Mouse (Mus musculus) embryonic facial prominence, embryonic 11.5 days (tissue): ENCODE results near the gene Ifnb1. TPM values are rescaled to one million over a fixed set of nuclear protein-coding genes. Genes with fewer than 3 reads are reported as not detected.
A peak's percentile ranks its signal among the peaks of the same experiment; 100 is the strongest.

ENCODE experiments used
- ATAC-seq: fragments of 200-750 bp; cut with Nextera tagmentation; replicated peaks from 2 replicates; pipeline ENCODE4 v1.8.0; 2017; ENCODE audit warnings: low read depth; ENCODE audit not compliant: insufficient number of reproducible peaks, low FRiP score, low TSS enrichment
- DNase-seq: peaks from one replicate; pipeline ENCODE4 v3.0.0-alpha.2; 2015; ENCODE audit warnings: low spot score
- H3K27ac ChIP-seq: fragments of 300-500 bp; sonication (generic); replicated peaks from 2 replicates; pipeline ENCODE4 v1.5.1; 2014; ENCODE audit warnings: mild to moderate bottlenecking, low read depth, low read length, control low read depth
- H3K27me3 ChIP-seq: fragments of 300-500 bp; sonication (generic); 2 replicates; pipeline ENCODE4 v1.6.1; 2014; ENCODE audit warnings: mild to moderate bottlenecking, low read length, moderate library complexity, mixed read lengths; ENCODE audit not compliant: control insufficient read depth, insufficient read depth
- H3K36me3 ChIP-seq: fragments of 300-500 bp; sonication (generic); replicated peaks from 2 replicates; pipeline ENCODE4 v1.6.1; 2014; ENCODE audit warnings: low read depth, mild to moderate bottlenecking, low read length, moderate library complexity, mixed read lengths; ENCODE audit not compliant: control insufficient read depth, insufficient read depth
- H3K4me1 ChIP-seq: fragments of 300-500 bp; sonication (generic); 2 replicates; pipeline ENCODE4 v1.6.1; 2014; ENCODE audit warnings: low read length, mixed read lengths; ENCODE audit not compliant: control insufficient read depth, insufficient read depth
- H3K4me2 ChIP-seq: fragments of 300-500 bp; sonication (generic); 2 replicates; pipeline ENCODE4 v1.6.1; 2014; ENCODE audit warnings: low read depth, mild to moderate bottlenecking, control low read depth, low read length, moderate library complexity
- H3K4me3 ChIP-seq: fragments of 300-500 bp; sonication (generic); 2 replicates; pipeline ENCODE4 v1.5.1; 2014; ENCODE audit warnings: low read depth, low read length, control low read depth
- H3K9ac ChIP-seq: fragments of 300-500 bp; sonication (generic); replicated peaks from 2 replicates; pipeline ENCODE4 v1.6.1; 2014; ENCODE audit warnings: mild to moderate bottlenecking, control low read depth, low read length
- H3K9me3 ChIP-seq: fragments of 300-500 bp; sonication (generic); replicated peaks from 2 replicates; pipeline ENCODE4 v1.6.1; 2016; ENCODE audit warnings: mild to moderate bottlenecking, low read length, inconsistent platforms, mixed read lengths; ENCODE audit not compliant: control insufficient read depth
- WGBS: fragments of 180-500 bp; shearing (Covaris S2); extraction: QIAGEN DNeasy Blood & Tissue Kit; methylation state at CpG from one replicate; pipeline ENCODE4 v1.1.7; 2014; 5-methylcytosine and 5-hydroxymethylcytosine counted together
- polyA plus RNA-seq: library from polyadenylated mRNA; unstranded; fragments of >200 nt; fragmentation: Nextera tagmentation; extraction: Ambion mirVana; gene quantifications from 2 replicates; pipeline ENCODE4 v1.2.1, GENCODE M21; 2014

The Ifnb1 gene
- polyA plus RNA-seq, 1 experiment from 2014 or later = not detected

DNA sequence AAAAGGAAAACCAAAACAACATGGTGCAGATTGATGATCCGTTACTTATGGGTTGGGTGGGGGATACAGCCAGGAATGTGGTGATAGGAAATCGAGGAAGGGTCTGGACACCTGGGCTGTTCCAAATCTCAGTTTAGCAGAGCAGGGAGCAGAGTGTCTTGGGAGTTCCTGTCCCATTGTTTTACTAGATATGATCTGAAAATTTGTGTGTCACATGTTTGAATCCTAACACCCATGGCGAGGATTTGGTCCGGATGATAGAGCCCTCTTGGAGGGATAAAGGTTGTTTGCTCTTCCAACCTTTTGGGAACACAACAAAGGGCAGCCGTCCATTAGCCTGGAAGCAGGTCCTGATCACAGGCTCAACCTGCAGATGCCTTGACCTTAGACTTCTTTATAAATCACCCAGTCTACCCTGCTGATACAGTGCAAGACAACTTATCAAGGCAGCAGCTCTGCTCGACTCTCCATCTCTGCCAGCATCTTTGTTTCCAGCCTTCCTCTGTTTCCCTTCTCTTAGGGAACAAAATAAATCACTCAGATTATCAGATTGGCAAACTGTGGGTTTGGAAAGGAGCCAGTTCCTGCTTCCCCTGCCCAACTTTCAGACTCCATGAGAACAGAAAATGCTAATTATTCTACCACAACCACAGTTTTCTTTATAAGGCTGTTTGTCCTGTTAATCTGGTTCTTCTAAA lies 26.1 kb downstream of the Ifnb1 start:
- DNase-seq = no peak
- Histone ChIP-seq H3K4me3 (no peak overlapping the region), H3K4me1 (no peaks in the 10 kb centered on the region), H3K36me3 (no peaks in the 10 kb centered on the region), H3K9me3 (no peaks in the 10 kb centered on the region), H3K9ac (no peak overlapping the region), H3K27ac (no peak overlapping the region), H3K27me3 (no peaks in the 10 kb centered on the region), H3K4me2 (no peak overlapping the region)
- no peak for ATAC-seq
- 83% methylated on average over 6 of the region's 6 CpGs for WGBS

DNA sequence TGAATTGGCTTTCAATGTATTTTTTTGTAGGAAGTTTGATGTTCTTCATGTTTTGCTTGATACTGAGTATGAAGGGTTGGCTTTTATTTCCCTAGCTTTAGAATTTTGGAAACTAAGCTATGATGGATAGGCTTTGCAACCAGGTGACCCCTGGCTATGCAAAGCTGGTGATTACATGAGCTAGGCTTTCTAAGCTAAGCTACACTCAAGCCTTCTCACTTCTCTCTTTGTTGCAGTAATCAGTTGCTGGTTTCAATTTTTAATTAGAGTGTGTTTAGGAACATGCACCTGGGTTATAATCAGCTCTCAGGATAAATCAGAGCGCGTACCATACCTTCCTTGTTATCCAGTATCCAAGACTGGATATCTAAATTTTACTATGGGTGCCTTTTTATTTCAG lies 33.0 kb downstream of the Ifnb1 start:
- Histone ChIP-seq H3K27me3 (no peaks in the 10 kb centered on the region), H3K4me2 (no peak overlapping the region), H3K4me1 (no peaks in the 10 kb centered on the region), H3K9ac (no peak overlapping the region), H3K9me3 (no peaks in the 10 kb centered on the region), H3K27ac (no peak overlapping the region), H3K36me3 (no peaks in the 10 kb centered on the region), H3K4me3 (no peak overlapping the region)
- DNase-seq (no peak), ATAC-seq (no peak)
- 90% methylated on average over 2 of the region's 2 CpGs for WGBS

DNA sequence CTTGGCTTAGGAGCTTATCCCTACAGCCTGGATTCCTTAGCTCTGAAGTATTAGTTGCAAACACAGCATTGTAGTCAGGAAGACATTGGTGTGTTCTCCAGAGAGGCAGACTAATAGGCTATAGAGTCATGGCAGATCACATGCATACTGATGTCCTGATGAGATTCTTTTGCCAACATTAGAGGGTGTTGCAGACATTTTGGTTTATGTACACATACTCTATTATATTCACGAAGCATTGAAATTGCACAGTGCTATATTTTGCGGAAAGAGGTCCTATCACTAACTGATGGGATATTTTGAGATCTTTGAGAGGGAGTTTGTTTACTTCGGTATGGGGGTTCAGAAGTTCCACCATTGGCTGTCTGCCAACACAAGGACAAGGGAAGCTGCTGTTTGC lies 34.5 kb downstream of the Ifnb1 start:
- ATAC-seq = no peak
- H3K9me3 ChIP-seq = no peaks in the 10 kb centered on the region
- no peaks in the 10 kb centered on the region for H3K27me3 ChIP-seq
- DNase-seq = no peak
- no peak overlapping the region for H3K27ac ChIP-seq
- WGBS = 93% methylated on average over 3 of the region's 3 CpGs
- H3K4me1 ChIP-seq = no peaks in the 10 kb centered on the region
- no peak overlapping the region for H3K4me3 ChIP-seq
- no peaks in the 10 kb centered on the region for H3K36me3 ChIP-seq
- no peak overlapping the region for H3K9ac ChIP-seq
- H3K4me2 ChIP-seq = no peak overlapping the region

DNA sequence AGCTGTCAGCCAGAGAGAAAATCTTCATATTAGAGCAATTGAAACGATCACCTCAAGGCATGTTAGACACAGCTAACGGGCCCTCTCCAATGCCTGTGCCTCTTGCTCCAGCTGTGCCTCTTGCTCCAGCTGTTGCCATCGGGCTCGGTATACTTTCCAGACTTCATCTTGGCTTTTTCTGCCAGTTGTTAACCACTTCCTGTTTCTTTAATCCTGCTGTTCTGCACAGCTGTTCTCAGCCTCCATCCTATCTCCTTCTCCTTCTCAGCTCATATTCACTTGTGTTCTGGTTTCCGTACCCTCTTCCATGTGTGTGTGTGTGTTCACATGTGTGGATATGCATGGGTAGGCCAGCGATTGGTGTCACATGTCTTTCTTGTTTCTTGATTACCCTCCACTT lies 42.4 kb downstream of the Ifnb1 start:
- no peaks in the 10 kb centered on the region for H3K9me3 ChIP-seq
- WGBS = 52% methylated on average over 6 of the region's 6 CpGs
- no peak overlapping the region for H3K9ac ChIP-seq
- H3K36me3 ChIP-seq = no peaks in the 10 kb centered on the region
- H3K4me3 ChIP-seq = no peak overlapping the region
- no peak for ATAC-seq
- no peak overlapping the region for H3K4me2 ChIP-seq
- H3K4me1 ChIP-seq = no peaks in the 10 kb centered on the region
- DNase-seq = peak; percentile 25
- H3K27ac ChIP-seq = no peak overlapping the region
- H3K27me3 ChIP-seq = no peaks in the 10 kb centered on the region

DNA sequence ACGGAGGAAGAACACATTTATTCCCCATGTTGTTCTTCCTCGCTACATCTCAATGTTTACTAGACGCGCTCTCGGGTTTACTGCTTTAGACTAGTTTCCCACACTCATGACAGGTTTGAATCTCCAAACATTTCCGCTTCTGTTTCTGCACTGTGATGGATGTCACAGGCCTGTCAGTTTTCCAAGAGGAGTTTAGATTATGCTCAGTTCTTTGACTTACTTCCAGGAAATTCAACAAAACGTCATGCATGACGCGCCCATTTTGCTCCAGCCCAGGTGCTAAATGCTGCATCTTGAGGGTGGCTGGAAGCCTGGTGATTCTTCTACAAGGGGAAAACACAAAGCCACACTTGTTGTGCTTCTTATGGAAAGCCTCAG lies 43.8 kb downstream of the Ifnb1 start:
- Histone ChIP-seq H3K27me3 (no peaks in the 10 kb centered on the region), H3K4me1 (no peaks in the 10 kb centered on the region), H3K9ac (no peak overlapping the region), H3K36me3 (no peaks in the 10 kb centered on the region), H3K27ac (no peak overlapping the region), H3K4me3 (no peak overlapping the region), H3K4me2 (no peak overlapping the region), H3K9me3 (no peaks in the 10 kb centered on the region)
- ATAC-seq = no peak
- whole genome bisulfite sequencing = 86% methylated on average over 9 of the region's 9 CpGs
- DNase-seq = no peak

DNA sequence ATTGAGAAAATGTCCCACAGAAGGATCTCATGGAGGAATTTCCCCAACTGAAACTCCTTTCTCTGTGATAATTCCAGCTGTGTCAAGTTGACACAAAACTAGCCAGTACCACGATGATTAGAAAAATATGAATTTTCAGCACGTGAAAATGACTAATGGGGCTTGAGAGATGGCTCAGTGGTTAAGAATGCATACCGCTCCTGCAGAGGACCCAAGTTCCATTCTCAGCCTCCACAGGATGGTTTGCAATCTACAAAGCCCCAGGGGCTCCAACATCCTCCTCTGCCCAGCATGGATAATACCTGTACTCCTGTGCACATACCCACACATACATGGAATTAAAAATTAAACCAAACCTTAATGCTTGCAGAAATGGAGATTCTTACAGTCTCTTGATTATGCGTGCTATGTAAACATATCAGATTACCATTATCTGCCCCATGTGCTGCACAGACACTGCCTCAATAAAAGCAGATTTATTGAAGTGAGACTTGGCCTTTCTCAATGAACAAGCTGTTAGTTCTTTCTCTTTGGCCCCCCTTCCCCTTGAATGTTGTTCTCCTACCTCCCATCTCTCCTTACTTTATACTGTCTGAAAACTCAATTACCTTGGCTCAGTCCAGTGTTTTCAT lies 44.3 kb downstream of the Ifnb1 start:
- H3K36me3 ChIP-seq = no peaks in the 10 kb centered on the region
- ATAC-seq = no peak
- no peak overlapping the region for H3K9ac ChIP-seq
- WGBS = 73% methylated on average over 4 of the region's 4 CpGs
- no peaks in the 10 kb centered on the region for H3K9me3 ChIP-seq
- no peaks in the 10 kb centered on the region for H3K27me3 ChIP-seq
- H3K4me3 ChIP-seq = no peak overlapping the region
- H3K4me2 ChIP-seq = no peak overlapping the region
- H3K4me1 ChIP-seq = no peaks in the 10 kb centered on the region
- no peak for DNase-seq
- H3K27ac ChIP-seq = no peak overlapping the region

DNA sequence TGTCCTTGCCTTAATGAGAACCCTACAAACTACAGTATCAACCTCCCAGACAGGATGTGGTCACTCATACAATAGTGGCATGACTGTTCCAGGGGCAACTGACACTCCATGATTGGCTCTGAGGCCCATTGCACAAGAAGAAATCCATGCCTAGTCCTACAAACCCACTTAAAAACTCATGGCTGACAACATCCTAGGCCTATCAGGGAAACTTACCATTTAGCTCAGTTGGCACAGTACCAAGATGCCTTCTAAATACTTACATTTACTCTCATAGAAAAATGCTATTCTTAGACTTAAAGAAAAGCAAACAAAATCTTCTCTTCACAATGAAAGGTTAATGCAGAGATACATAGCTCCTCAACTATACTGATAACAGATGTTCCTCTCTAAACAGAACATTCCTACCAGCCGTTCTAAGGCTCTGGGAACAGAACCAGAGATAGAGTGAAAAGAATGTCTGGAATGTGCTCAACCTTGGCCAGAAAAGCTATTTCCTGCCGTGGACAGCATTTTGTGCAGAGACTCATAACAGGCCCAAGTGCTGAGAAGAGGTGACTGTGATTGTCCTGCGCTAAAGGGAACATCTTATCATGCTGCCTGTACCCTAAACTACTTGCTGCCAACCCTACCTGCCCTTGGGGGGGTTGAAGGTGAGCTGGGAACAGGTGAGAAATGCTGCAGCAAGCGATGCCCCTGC lies 45.9 kb downstream of the Ifnb1 start:
- DNase-seq (no peak), ATAC-seq (no peak)
- WGBS = 49% methylated on average over 4 of the region's 4 CpGs
- H3K4me2 ChIP-seq = no peak overlapping the region
- H3K36me3 ChIP-seq = no peaks in the 10 kb centered on the region
- no peaks in the 10 kb centered on the region for H3K4me1 ChIP-seq
- no peaks in the 10 kb centered on the region for H3K9me3 ChIP-seq
- H3K27me3 ChIP-seq = no peaks in the 10 kb centered on the region
- no peak overlapping the region for H3K4me3 ChIP-seq
- H3K27ac ChIP-seq = no peak overlapping the region
- H3K9ac ChIP-seq = no peak overlapping the region

DNA sequence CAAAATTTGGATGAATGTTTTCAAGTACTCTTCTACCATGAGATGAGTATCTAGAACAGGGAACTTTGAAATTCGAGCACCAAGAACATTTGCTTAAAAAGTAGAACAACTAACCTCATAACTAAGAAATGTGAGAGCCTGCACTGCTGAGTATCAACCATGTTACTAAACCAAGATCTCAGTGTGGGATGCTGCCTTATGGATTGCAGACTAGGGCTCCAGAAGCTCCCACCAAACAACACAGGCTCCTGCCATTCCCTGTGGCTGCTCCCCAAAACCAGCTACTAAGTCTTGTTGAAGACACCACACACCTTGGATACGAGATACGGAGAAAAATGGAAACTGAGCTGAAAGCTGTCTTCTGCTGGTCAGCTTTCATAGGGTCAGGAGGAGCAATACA lies 46.5 kb downstream of the Ifnb1 start:
- H3K36me3 ChIP-seq = no peaks in the 10 kb centered on the region
- no peaks in the 10 kb centered on the region for H3K27me3 ChIP-seq
- H3K9ac ChIP-seq = no peak overlapping the region
- H3K4me2 ChIP-seq = no peak overlapping the region
- WGBS = 92% methylated on average over 3 of the region's 3 CpGs
- H3K4me3 ChIP-seq = no peak overlapping the region
- H3K27ac ChIP-seq = no peak overlapping the region
- ATAC-seq (no peak), DNase-seq (no peak)
- no peaks in the 10 kb centered on the region for H3K4me1 ChIP-seq
- no peaks in the 10 kb centered on the region for H3K9me3 ChIP-seq
